Mouse (Mus musculus): ENCODE results near the gene Nme7.

The Nme7 gene

DNA sequence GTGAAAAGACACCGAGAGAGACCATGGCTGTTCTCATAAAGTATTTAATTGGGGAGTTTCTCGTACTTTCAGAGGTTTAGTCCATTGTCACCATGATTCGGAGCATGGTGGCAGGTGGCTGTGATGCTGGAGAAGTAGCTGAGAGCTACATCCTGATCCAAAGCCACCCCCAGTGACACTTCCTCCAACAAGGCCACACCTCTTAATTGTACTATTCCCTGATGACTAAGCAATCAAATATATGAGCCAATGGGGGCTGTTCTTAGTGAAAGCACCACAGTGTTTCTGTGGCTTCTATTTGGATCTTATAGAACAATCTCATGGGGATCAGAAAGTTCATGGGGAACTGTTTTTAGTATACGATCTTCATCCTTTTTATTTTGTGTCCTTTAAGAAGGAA is 85.8 kb downstream of the Nme7 start:
- no peak for DNase-seq

- no peak for DNase-seq
Measured at GRCm38 (mm10) chr1:164392176-164392575, 88.3 kb downstream of the Nme7 start.

GRCm38 (mm10) chr1:164395131-164395780 is 91.3 kb downstream of the Nme7 start:
- DNase-seq = no peak

- no peak for DNase-seq
Measured at GRCm38 (mm10) chr1:164397672-164398071, 93.8 kb downstream of the Nme7 start.

DNA sequence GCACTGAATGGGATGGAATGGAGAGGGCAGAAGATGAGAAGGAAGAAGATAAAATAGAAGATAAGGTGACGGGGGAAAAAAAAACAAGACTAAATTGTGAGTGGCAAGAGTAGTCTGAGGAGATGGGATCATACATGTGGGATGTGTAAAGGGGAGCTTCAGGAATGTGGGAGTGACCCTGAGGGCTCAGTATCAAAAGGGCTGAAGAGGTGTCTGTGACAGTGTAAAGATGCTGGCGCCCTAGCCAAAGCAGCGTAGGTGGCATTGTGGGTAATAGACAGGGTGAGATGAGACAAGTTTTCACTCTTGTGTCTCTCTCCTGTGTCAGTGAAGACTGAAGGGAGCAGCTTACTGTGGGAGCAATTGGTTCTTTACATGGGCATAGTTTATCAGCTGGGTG is 95.7 kb downstream of the Nme7 start:
- no peak for DNase-seq

DNA sequence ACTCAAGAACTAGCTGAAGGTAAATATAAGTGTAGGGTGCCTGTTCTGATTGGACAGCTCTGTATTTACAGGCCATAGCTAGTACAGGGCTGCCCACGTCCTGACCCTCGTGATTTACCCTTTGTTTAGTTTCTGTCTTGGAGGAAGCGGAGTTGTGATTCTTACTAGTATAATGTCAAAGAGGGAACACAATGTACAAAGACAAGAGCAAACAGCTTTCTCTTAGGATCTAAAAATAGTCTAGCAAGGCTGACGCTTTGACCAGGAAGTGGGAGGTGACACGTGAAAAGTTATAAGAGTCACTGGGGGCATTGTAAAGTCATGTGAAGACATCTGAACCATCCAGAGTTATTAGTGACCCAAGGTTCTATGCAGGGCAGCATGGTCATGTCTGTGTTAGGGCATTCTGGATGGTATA is 101.5 kb downstream of the Nme7 start:
- DNase-seq = no peak

GRCm38 (mm10) chr1:164406506-164406905 is 102.6 kb downstream of the Nme7 start:
- peak; percentile 4 to 6 for DNase-seq

- no peak for DNase-seq
Measured at GRCm38 (mm10) chr1:164408655-164409054, 104.7 kb downstream of the Nme7 start.

GRCm38 (mm10) chr1:164411306-164411705 is 107.4 kb downstream of the Nme7 start:
- no peak for DNase-seq

DNA sequence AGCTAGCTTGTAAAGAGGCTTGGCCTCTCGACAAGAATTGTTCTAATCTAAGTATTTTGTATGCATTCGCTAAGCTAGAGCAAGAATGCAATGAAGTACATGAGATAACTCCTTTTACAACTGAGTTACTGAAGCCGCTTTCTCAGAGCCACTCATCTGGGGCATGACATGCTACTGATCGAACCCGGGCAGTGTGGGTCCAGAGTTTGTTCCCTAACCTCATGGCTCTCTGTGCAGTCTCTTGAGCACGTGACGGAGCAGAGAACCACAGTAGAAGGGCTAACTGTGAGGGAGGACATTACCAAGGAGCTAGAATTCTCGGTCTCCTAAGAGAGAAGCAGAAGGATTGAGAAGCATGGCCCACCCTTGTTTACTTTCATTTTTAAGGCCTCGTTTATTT is 109.0 kb downstream of the Nme7 start:
- DNase-seq = no peak

DNA sequence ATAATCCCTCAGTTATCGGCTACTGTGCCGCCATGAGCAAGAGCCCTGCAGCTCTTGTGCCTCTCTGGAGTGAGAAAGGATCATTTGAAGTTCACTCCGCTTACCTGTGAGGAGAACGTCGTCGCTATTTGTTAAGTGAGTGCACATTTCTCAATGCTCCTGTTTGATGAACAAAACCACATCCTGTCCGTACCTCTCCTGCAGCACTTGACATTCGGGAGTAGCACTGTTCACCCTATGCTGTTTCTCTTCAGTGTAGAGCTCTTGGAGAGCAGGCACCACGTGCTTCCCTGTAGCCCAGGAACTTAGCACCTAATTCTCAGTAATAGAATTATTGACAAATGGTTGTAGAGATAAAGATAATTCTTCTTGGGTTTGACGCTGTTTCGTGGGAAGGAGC is 109.7 kb downstream of the Nme7 start:
- DNase-seq = no peak

GRCm38 (mm10) chr1:164415347-164415751 is 111.4 kb downstream of the Nme7 start:
- no peak for DNase-seq

DNA sequence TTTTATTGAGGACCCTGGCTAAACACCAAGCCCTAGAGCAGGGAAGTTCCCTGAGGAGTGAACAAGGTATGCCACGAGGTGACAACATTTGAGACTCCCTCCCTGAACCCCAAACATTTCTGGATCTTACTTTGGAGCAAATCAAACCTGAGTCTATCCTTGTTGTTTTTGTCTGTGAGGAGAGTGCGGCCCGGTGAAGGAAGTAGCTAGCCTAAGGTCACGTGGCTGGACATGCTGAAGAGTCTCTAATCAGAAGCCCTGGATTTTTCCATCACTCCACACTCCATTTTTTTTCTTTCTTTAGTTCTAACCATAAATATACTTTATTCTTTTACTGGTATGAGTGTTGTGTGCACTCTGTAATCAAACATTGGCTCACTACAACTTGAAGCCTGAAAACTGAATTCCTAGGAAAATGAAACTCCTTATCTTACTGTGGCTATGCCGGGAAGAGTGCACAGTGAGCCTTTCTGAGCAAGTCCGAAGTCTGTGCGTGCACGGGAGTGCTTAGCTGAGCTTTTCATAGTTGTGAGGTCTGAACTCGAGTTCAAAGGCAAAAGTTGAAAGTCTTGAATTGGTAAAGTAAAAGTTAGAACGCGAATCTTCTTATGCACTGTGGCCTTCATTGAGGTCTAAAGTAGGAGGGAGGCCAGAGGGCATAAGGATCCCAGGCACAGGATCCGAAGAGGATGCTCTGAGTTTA is 112.9 kb downstream of the Nme7 start:
- DNase-seq = no peak

DNA sequence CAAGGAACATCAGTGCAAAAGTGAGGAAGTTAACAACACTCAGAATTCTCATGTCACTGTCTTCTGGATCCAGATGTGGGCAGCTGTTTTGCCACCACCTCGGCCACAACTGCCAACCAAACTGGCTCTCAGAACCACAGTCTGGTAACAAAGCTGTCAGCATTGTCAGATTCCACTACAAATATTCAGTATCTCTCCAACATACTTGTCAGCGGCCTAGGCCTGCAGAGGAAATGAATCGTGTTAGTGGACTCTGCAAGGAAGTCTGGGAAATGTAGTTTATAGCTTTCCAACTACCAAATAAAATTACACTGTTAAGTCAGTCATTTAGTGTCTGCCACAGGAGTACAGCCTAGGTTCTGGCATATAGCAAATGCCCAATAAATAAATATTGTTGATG is 113.7 kb downstream of the Nme7 start:
- no peak for DNase-seq

DNA sequence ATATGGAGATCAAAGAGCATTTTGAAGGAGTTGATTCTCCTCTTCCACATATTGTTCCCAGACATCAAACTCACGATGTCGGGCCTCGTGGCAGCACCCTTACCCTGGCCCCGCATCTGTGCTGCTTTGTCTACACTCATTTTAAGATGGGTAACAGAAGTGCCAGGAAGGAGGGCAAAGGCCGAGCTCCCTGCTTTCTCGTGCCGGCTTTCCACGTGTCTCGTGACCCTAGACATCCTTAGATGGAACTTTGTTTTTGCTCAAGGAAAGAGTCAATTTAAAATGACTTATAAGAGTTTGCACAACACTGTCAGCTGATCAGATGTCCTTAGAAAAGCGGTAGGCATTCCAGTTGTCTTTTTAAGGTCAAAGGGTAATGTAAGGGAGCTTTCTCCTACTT is 114.4 kb downstream of the Nme7 start:
- no peak for DNase-seq

DNA sequence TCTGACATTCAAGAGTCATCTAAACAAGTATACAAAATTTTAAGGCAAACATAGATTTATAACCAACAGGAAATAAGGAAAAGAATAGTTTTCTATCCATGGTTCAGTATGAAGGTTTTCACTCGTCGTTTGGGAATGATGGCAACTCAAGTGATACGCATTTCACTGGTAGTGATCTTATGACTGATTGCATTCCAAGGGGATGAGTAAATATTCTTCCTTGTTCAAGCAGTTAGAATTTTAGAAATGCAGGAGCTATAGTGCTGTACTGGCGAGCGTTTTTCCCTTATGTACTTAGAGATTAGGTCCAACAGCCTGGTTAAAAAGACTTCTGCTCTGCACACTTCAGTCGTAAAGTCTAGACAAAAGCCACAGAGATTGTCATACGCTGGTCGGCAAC is 115.5 kb downstream of the Nme7 start:
- no peak for DNase-seq

GRCm38 (mm10) chr1:164420623-164421354 is 116.9 kb downstream of the Nme7 start:
- DNase-seq = no peak

- no peak for DNase-seq
Measured at GRCm38 (mm10) chr1:164426227-164426626, 122.3 kb downstream of the Nme7 start.

DNA sequence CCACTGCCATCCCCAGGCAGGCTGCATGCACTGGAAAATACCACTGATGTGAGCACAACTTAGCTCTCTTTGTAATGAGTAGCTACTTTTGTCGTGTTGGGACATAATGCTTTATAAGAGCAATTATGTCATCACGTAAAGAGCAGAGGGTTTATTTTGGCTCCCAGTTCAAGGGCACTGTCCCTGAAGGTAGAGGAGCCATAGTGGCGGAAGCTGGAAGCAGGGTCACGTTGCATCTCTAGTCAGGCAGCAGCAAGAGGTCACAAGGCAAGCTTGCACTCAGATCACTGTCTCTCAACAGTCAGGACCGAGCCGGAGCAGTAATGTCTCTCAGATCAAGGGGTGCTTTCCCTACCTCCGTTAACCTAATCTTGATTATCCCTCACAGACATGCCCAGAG is 123.9 kb downstream of the Nme7 start:
- no peak for DNase-seq

DNA sequence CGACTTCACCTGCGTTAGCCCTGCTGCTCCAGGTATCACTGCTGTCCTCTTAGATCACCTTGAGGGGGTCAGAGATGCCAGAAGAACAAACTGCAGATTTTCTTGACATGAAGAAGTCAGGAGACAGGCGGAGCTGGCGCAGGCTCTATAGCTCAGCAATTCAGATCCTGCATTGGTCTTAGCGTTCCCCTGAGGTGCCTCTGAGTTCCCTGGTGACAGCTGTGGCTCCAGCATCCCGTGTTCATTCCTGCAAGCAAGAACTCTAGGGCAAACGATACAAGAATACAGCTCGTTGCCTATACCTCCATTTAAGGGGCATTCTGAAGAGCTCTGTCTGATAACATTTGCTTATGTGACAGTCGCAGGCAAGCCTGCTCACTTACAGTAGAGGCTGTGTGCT is 124.7 kb downstream of the Nme7 start:
- DNase-seq = no peak

GRCm38 (mm10) chr1:164432649-164433048 is 128.7 kb downstream of the Nme7 start:
- no peak for DNase-seq

GRCm38 (mm10) chr1:164434049-164434448 is 130.1 kb downstream of the Nme7 start:
- no peak for DNase-seq

GRCm38 (mm10) chr1:164436749-164437148 is 132.8 kb downstream of the Nme7 start:
- DNase-seq = no peak

DNA sequence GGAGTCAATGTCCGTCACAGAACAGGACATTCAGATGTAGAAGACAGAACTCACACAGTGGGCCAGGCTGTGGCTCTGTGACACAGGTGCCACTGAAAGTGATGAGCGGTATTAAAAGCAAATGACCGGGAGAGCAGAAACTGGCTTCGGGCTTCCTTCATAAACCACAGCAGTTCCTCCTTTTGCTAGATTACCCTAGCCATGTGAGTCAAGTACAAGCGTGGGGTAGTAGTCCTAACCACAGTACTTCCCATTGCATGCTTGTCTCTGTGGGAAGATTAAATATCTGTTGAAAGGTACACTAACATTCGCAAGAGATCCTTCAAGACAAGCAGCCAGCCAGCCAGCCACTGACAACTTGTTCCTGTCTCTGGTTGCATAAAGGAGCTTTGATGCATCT is 136.3 kb downstream of the Nme7 start:
- DNase-seq = no peak
